Mouse (Mus musculus): ENCODE measurements around the gene Gna13. TPM values are rescaled to one million over a fixed set of nuclear protein-coding genes. Genes with fewer than 3 reads are reported as not detected.

Gna13 gene
- polyA plus RNA-seq, 1 experiment from 2014 or later = 22.4 TPM

- ATAC-seq (ENCODE audit: insufficient number of reproducible peaks, insufficient read depth, low FRiP score, low TSS enrichment) = no peak
- Histone ChIP-seq H3K36me3 (no peaks in the 10 kb centered on the region), H3K27me3 (0 out of 2 replicates have a peak, but pooled peaks cover 2% of the 10 kb centered on the region), H3K4me2 (replicated peaks) (no peak overlapping the region), H3K9ac (no peak overlapping the region), H3K4me1 (no peaks in the 10 kb centered on the region), H3K27ac (no peak overlapping the region), H3K4me3 (no peak overlapping the region), H3K9me3 (no peaks in the 10 kb centered on the region)
- 87% methylated on average over 5 of the region's 5 CpGs for WGBS
Measured at GRCm38 (mm10) chr11:109414802-109415201, 52.2 kb downstream of the Gna13 start.

GRCm38 (mm10) chr11:109416709-109417420 is 54.2 kb downstream of the Gna13 start:
- H3K27me3 ChIP-seq = 0 out of 2 replicates have a peak, but pooled peaks cover 3% of the 10 kb centered on the region
- no peak overlapping the region for H3K9ac ChIP-seq
- no peak overlapping the region for H3K4me2 ChIP-seq (replicated peaks)
- no peak overlapping the region for H3K27ac ChIP-seq
- H3K36me3 ChIP-seq = no peaks in the 10 kb centered on the region
- no peak for ATAC-seq (ENCODE audit: insufficient number of reproducible peaks, insufficient read depth, low FRiP score, low TSS enrichment)
- no peak overlapping the region for H3K4me3 ChIP-seq
- 88% methylated on average over 8 of the region's 8 CpGs for WGBS
- H3K9me3 ChIP-seq = no peaks in the 10 kb centered on the region
- H3K4me1 ChIP-seq = no peaks in the 10 kb centered on the region

- WGBS = 91% methylated on average over 9 of the region's 9 CpGs
- no peak for ATAC-seq (ENCODE audit: insufficient number of reproducible peaks, insufficient read depth, low FRiP score, low TSS enrichment)
- Histone ChIP-seq H3K4me2 (replicated peaks) (no peak overlapping the region), H3K4me3 (no peak overlapping the region), H3K27me3 (0 out of 2 replicates have a peak, but pooled peaks cover 3% of the 10 kb centered on the region), H3K36me3 (no peaks in the 10 kb centered on the region), H3K27ac (no peak overlapping the region), H3K9me3 (no peaks in the 10 kb centered on the region), H3K4me1 (no peaks in the 10 kb centered on the region), H3K9ac (no peak overlapping the region)
Measured at GRCm38 (mm10) chr11:109417472-109418040, 54.9 kb downstream of the Gna13 start.

GRCm38 (mm10) chr11:109419461-109419860 is 56.8 kb downstream of the Gna13 start:
- Histone ChIP-seq H3K9me3 (no peaks in the 10 kb centered on the region), H3K4me2 (replicated peaks) (no peak overlapping the region), H3K9ac (no peak overlapping the region), H3K27me3 (0 out of 2 replicates have a peak, but pooled peaks cover 3% of the 10 kb centered on the region), H3K4me3 (no peak overlapping the region), H3K36me3 (no peaks in the 10 kb centered on the region), H3K27ac (no peak overlapping the region), H3K4me1 (no peaks in the 10 kb centered on the region)
- WGBS = 52% methylated on average over 4 of the region's 4 CpGs
- no peak for ATAC-seq (ENCODE audit: insufficient number of reproducible peaks, insufficient read depth, low FRiP score, low TSS enrichment)

GRCm38 (mm10) chr11:109419961-109420566 is 57.4 kb downstream of the Gna13 start:
- ATAC-seq (ENCODE audit: insufficient number of reproducible peaks, insufficient read depth, low FRiP score, low TSS enrichment) = no peak
- 0 out of 2 replicates have a peak, but pooled peaks cover 3% of the 10 kb centered on the region for H3K27me3 ChIP-seq
- no peak overlapping the region for H3K27ac ChIP-seq
- no peaks in the 10 kb centered on the region for H3K36me3 ChIP-seq
- WGBS = 42% methylated on average over 16 of the region's 16 CpGs
- no peak overlapping the region for H3K4me2 ChIP-seq (replicated peaks)
- H3K9me3 ChIP-seq = no peaks in the 10 kb centered on the region
- no peak overlapping the region for H3K9ac ChIP-seq
- H3K4me1 ChIP-seq = 0 out of 2 replicates have a peak, but pooled peaks cover under 1% of the 10 kb centered on the region
- no peak overlapping the region for H3K4me3 ChIP-seq

- WGBS = 79% methylated on average over 14 of the region's 14 CpGs
- 0 out of 2 replicates have a peak, but pooled peaks cover 3% of the 10 kb centered on the region for H3K27me3 ChIP-seq
- no peak overlapping the region for H3K27ac ChIP-seq
- H3K4me2 ChIP-seq (replicated peaks) = no peak overlapping the region
- no peaks in the 10 kb centered on the region for H3K36me3 ChIP-seq
- no peak overlapping the region for H3K9ac ChIP-seq
- ATAC-seq (ENCODE audit: insufficient number of reproducible peaks, insufficient read depth, low FRiP score, low TSS enrichment) = no peak
- H3K4me1 ChIP-seq = 0 out of 2 replicates have a peak, but pooled peaks cover 3% of the 10 kb centered on the region
- H3K9me3 ChIP-seq = no peaks in the 10 kb centered on the region
- H3K4me3 ChIP-seq = no peak overlapping the region
Measured at GRCm38 (mm10) chr11:109420567-109420962, 57.9 kb downstream of the Gna13 start.

GRCm38 (mm10) chr11:109421205-109421604 is 58.6 kb downstream of the Gna13 start:
- 78% methylated on average over 5 of the region's 5 CpGs for WGBS
- H3K9me3 ChIP-seq = no peaks in the 10 kb centered on the region
- no peak overlapping the region for H3K4me2 ChIP-seq (replicated peaks)
- no peak overlapping the region for H3K9ac ChIP-seq
- H3K4me3 ChIP-seq = no peak overlapping the region
- no peaks in the 10 kb centered on the region for H3K36me3 ChIP-seq
- no peak for ATAC-seq (ENCODE audit: insufficient number of reproducible peaks, insufficient read depth, low FRiP score, low TSS enrichment)
- 0 out of 2 replicates have a peak, but pooled peaks cover 3% of the 10 kb centered on the region for H3K4me1 ChIP-seq
- 0 out of 2 replicates have a peak, but pooled peaks cover 3% of the 10 kb centered on the region for H3K27me3 ChIP-seq
- H3K27ac ChIP-seq = no peak overlapping the region

GRCm38 (mm10) chr11:109422263-109422662 is 59.6 kb downstream of the Gna13 start:
- no peak overlapping the region for H3K27ac ChIP-seq
- no peaks in the 10 kb centered on the region for H3K9me3 ChIP-seq
- no peak overlapping the region for H3K4me2 ChIP-seq (replicated peaks)
- no peaks in the 10 kb centered on the region for H3K36me3 ChIP-seq
- H3K4me3 ChIP-seq = no peak overlapping the region
- H3K9ac ChIP-seq = no peak overlapping the region
- peaks cover 10% of the 10 kb centered on the region for H3K4me1 ChIP-seq
- 0 out of 2 replicates have a peak, but pooled peaks cover 3% of the 10 kb centered on the region for H3K27me3 ChIP-seq
- WGBS = 97% methylated on average over 4 of the region's 4 CpGs
- ATAC-seq (ENCODE audit: insufficient number of reproducible peaks, insufficient read depth, low FRiP score, low TSS enrichment) = no peak

GRCm38 (mm10) chr11:109423294-109423693 is 60.7 kb downstream of the Gna13 start:
- Histone ChIP-seq H3K36me3 (peaks cover under 1% of the 10 kb centered on the region; the same call in 1 of the 2 replicates), H3K4me3 (no peak overlapping the region), H3K9ac (no peak overlapping the region), H3K9me3 (no peaks in the 10 kb centered on the region), H3K27ac (no peak overlapping the region), H3K27me3 (0 out of 2 replicates have a peak, but pooled peaks cover 3% of the 10 kb centered on the region), H3K4me1 (peaks cover 11% of the 10 kb centered on the region), H3K4me2 (replicated peaks) (no peak overlapping the region)
- ATAC-seq (ENCODE audit: insufficient number of reproducible peaks, insufficient read depth, low FRiP score, low TSS enrichment) = no peak
- WGBS = 75% methylated on average over 1 of the region's 1 CpGs

GRCm38 (mm10) chr11:109425392-109426271 is 63.0 kb downstream of the Gna13 start, which contains the start of gene Amz2:
Amz2 (plus strand) TSS chr11:109425946.
- H3K9me3 ChIP-seq = no peaks in the 10 kb centered on the region
- no peaks in the 10 kb centered on the region for H3K27me3 ChIP-seq
- H3K4me2 ChIP-seq (replicated peaks) = peak within 1 kb of the TSS; percentile 61
- H3K27ac ChIP-seq = peak within 1 kb of the TSS; percentile 77
- peaks cover 11% of the 10 kb centered on the region for H3K4me1 ChIP-seq
- peak; percentile 96 for ATAC-seq (ENCODE audit: insufficient number of reproducible peaks, insufficient read depth, low FRiP score, low TSS enrichment)
- under 1% methylated on average over 65 of the region's 65 CpGs for WGBS
- peak within 1 kb of the TSS; percentile 61 for H3K9ac ChIP-seq
- peaks cover 23% of the 10 kb centered on the region for H3K36me3 ChIP-seq
- H3K4me3 ChIP-seq = peak within 1 kb of the TSS; percentile 48

- peak overlapping the region; percentile 48 for H3K4me3 ChIP-seq
- under 1% methylated on average over 11 of the region's 11 CpGs for WGBS
- no peaks in the 10 kb centered on the region for H3K9me3 ChIP-seq
- ATAC-seq (ENCODE audit: insufficient number of reproducible peaks, insufficient read depth, low FRiP score, low TSS enrichment) = no peak
- H3K9ac ChIP-seq = peak overlapping the region; percentile 61
- H3K27me3 ChIP-seq = no peaks in the 10 kb centered on the region
- peak overlapping the region; percentile 61 for H3K4me2 ChIP-seq (replicated peaks)
- peak overlapping the region; percentile 77 for H3K27ac ChIP-seq
- H3K36me3 ChIP-seq = peaks cover 28% of the 10 kb centered on the region
- peaks cover 12% of the 10 kb centered on the region for H3K4me1 ChIP-seq
Measured at GRCm38 (mm10) chr11:109426272-109426586, 63.6 kb downstream of the Gna13 start.
